Mouse (Mus musculus): Measurements from ENCODE around the gene Ttc7. TPM values are rescaled to one million over a fixed set of nuclear protein-coding genes. Genes with fewer than 3 reads are reported as not detected.

Ttc7 gene
- polyA plus RNA-seq, 1 experiment from 2014 or later = 4.7 TPM

- no peak overlapping the region for H3K4me3 ChIP-seq
- H3K9me3 ChIP-seq = no peaks in the 10 kb centered on the region
- 82% methylated on average over 11 of the region's 11 CpGs for WGBS
- no peaks in the 10 kb centered on the region for H3K36me3 ChIP-seq
- no peak for DNase-seq (ENCODE audit: low spot score)
- no peak overlapping the region for H3K27ac ChIP-seq
- H3K4me1 ChIP-seq = peaks cover 5% of the 10 kb centered on the region; the same call in 1 of the 2 replicates
- no peaks in the 10 kb centered on the region for H3K27me3 ChIP-seq (ENCODE audit: insufficient read depth, poor library complexity, severe bottlenecking)
Observed at GRCm38 (mm10) chr17:87397088-87397487, 114.4 kb downstream of the Ttc7 start.

GRCm38 (mm10) chr17:87402444-87402843 lies 119.8 kb downstream of the Ttc7 start:
- WGBS = 86% methylated on average over 11 of the region's 11 CpGs
- DNase-seq (ENCODE audit: low spot score) = no peak
- Histone ChIP-seq H3K27ac (no peak overlapping the region), H3K9me3 (no peaks in the 10 kb centered on the region), H3K36me3 (no peaks in the 10 kb centered on the region), H3K4me1 (no peaks in the 10 kb centered on the region), H3K4me3 (no peak overlapping the region), H3K27me3 (ENCODE audit: insufficient read depth, poor library complexity, severe bottlenecking) (no peaks in the 10 kb centered on the region)

GRCm38 (mm10) chr17:87403462-87403861 lies 120.8 kb downstream of the Ttc7 start:
- no peaks in the 10 kb centered on the region for H3K27me3 ChIP-seq (ENCODE audit: insufficient read depth, poor library complexity, severe bottlenecking)
- H3K9me3 ChIP-seq = no peaks in the 10 kb centered on the region
- no peaks in the 10 kb centered on the region for H3K4me1 ChIP-seq
- no peak overlapping the region for H3K4me3 ChIP-seq
- no peaks in the 10 kb centered on the region for H3K36me3 ChIP-seq
- DNase-seq (ENCODE audit: low spot score) = no peak
- WGBS = 83% methylated on average over 4 of the region's 4 CpGs
- H3K27ac ChIP-seq = no peak overlapping the region

GRCm38 (mm10) chr17:87405576-87405975 lies 122.9 kb downstream of the Ttc7 start:
- no peaks in the 10 kb centered on the region for H3K4me1 ChIP-seq
- H3K4me3 ChIP-seq = no peak overlapping the region
- no peak for DNase-seq (ENCODE audit: low spot score)
- no peaks in the 10 kb centered on the region for H3K9me3 ChIP-seq
- no peaks in the 10 kb centered on the region for H3K36me3 ChIP-seq
- WGBS = 75% methylated on average over 11 of the region's 11 CpGs
- no peak overlapping the region for H3K27ac ChIP-seq
- no peaks in the 10 kb centered on the region for H3K27me3 ChIP-seq (ENCODE audit: insufficient read depth, poor library complexity, severe bottlenecking)

DNA sequence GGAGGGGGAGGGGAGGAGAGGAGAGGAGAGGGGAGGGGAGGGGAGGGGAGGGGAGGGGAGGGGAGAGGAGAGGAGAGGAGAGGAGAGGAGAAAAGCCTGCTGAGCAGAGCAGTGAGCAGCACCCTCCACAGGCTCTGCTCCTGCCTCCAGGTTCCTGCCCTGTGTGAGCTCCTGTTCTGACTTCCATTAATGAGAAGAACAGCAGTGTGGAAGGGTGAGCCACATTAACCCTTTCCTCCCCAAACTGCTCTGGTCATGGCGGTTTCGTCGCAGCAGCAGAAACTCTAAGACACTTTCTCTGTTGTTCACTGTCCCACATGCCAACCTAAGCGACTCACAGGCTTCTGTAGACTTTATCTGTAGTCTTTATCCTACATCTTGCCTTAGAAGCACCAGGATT lies 124.0 kb downstream of the Ttc7 start:
- no peak for DNase-seq (ENCODE audit: low spot score)
- Histone ChIP-seq H3K9me3 (no peaks in the 10 kb centered on the region), H3K4me3 (no peak overlapping the region), H3K27me3 (ENCODE audit: insufficient read depth, poor library complexity, severe bottlenecking) (no peaks in the 10 kb centered on the region), H3K27ac (no peak overlapping the region), H3K4me1 (no peaks in the 10 kb centered on the region), H3K36me3 (no peaks in the 10 kb centered on the region)
- 80% methylated on average over 4 of the region's 4 CpGs for WGBS

DNA sequence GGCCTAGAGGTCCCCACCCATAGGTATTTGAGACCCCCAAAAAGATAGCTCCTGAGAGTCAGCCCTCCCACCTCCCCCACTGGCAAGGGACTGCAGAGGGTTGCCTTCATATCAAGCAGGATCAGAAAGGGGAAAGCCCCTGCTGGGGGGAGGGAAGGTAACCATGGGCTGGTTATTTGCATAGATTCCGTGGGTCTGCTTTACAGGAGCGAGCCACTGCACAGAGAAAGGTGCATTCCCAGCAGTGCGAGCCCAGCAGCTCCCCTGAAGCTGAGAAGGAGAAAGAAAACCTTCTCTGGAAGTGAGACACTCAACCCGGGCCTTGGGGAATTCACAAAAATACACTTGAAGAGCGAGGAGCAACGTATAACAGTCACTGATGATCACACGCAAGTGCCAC lies 135.4 kb downstream of the Ttc7 start:
- Histone ChIP-seq H3K27ac (no peak overlapping the region), H3K27me3 (ENCODE audit: insufficient read depth, poor library complexity, severe bottlenecking) (no peaks in the 10 kb centered on the region; the same call in 1 of the 2 replicates), H3K36me3 (peaks cover 4% of the 10 kb centered on the region; the same call in 1 of the 2 replicates), H3K4me1 (peaks cover 9% of the 10 kb centered on the region), H3K9me3 (no peaks in the 10 kb centered on the region), H3K4me3 (no peak overlapping the region)
- DNase-seq (ENCODE audit: low spot score) = no peak
- WGBS = 64% methylated on average over 7 of the region's 7 CpGs

GRCm38 (mm10) chr17:87427511-87427910 lies 144.8 kb downstream of the Ttc7 start, which contains the start of gene Stpg4:
Gene Stpg4 (minus strand): TSS chr17:87427741.
- Histone ChIP-seq H3K27me3 (ENCODE audit: insufficient read depth, poor library complexity, severe bottlenecking) (no peaks in the 10 kb centered on the region), H3K4me1 (peaks cover 4% of the 10 kb centered on the region), H3K4me3 (0 out of 2 replicates have a peak within 1 kb of the TSS, but pooled peaks have one; percentile 9), H3K27ac (peak within 1 kb of the TSS; percentile 74), H3K9me3 (no peaks in the 10 kb centered on the region), H3K36me3 (peaks cover 39% of the 10 kb centered on the region)
- 43% methylated on average over 24 of the region's 24 CpGs for WGBS
- no peak for DNase-seq (ENCODE audit: low spot score)

GRCm38 (mm10) chr17:87429431-87429830 lies 146.7 kb downstream of the Ttc7 start:
- no peak overlapping the region for H3K27ac ChIP-seq
- DNase-seq (ENCODE audit: low spot score) = no peak
- H3K4me3 ChIP-seq = no peak overlapping the region
- H3K36me3 ChIP-seq = peaks cover 58% of the 10 kb centered on the region
- no peaks in the 10 kb centered on the region for H3K9me3 ChIP-seq
- 85% methylated on average over 3 of the region's 3 CpGs for WGBS
- no peaks in the 10 kb centered on the region for H3K27me3 ChIP-seq (ENCODE audit: insufficient read depth, poor library complexity, severe bottlenecking)
- H3K4me1 ChIP-seq = peaks cover 4% of the 10 kb centered on the region

Other genes starting within 250 kb of the Ttc7 start
- gene Socs5, start 175.2 kb upstream of the Ttc7 start, polyA plus RNA-seq (2016; fragmentation: Nextera tagmentation; extraction: Ambion mirVana) = 9.4 and 11.0 TPM in 2 replicates
- 77.8 and 82.7 TPM in 2 replicates for gene Mcfd2, start 17.0 kb upstream of the Ttc7 start, polyA plus RNA-seq (2016; fragmentation: Nextera tagmentation; extraction: Ambion mirVana)
- 0.52 TPM in 1 of 2 replicates, not detected in the other for gene Stpg4, start 144.9 kb downstream of the Ttc7 start, polyA plus RNA-seq (2016; fragmentation: Nextera tagmentation; extraction: Ambion mirVana)
- 738 and 942 TPM in 2 replicates for gene Calm2, start 164.0 kb downstream of the Ttc7 start, polyA plus RNA-seq (2016; fragmentation: Nextera tagmentation; extraction: Ambion mirVana)

Data from heart, embryonic 10.5 days (tissue).